Mouse (Mus musculus) frontal cortex, postnatal 25 days (tissue): Measurements from ENCODE around the gene Teddm2.
A peak's percentile ranks its signal among the peaks of the same experiment; 100 is the strongest.

ENCODE experiments used
- DNase-seq, 2 experiments: peaks; one replicate each; pipeline ENCODE4 v3.0.0; 2022; ENCODE audit warnings: low spot score in 2 of 2

Teddm2 gene

DNA sequence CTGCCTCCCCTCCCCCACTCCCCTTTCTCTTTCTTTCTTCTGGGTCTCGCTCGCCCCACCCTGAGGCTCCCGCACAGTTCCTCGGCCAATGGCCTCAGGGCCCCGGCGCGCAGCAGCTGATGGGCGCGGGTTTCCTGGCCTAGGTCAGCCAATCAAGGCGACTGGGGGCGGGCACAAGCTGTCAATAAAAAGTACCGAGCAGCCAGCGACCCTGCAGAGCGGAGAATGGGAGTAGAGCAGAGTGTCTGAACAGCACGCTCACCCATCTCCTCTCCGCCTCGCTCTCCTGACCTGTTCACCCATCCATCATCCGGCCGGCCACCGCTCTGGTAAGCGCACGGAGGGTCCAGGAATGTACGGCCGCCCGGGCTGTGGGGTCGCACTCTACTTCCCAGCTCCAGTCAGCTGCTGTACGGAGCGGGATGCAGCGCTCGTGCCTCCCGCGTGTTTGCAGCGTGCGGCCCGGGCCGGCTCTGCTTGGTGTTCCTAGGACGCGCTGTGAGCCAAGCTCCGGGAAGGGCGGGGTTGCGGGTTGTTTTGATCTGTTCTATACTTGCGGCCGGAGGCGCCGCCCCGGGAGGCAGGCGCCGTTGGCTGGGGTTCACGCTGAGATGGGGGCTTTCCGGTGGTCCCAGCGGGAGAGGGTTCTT is at the start of gene Teddm2, which contains the start of gene Glul:
Teddm2 (minus strand) TSS at position 498 of the 650 bp plus-strand sequence.
Glul (plus strand) TSS at position 214 of the 650 bp plus-strand sequence.
- peak; percentile 82 to 90 for DNase-seq

DNA sequence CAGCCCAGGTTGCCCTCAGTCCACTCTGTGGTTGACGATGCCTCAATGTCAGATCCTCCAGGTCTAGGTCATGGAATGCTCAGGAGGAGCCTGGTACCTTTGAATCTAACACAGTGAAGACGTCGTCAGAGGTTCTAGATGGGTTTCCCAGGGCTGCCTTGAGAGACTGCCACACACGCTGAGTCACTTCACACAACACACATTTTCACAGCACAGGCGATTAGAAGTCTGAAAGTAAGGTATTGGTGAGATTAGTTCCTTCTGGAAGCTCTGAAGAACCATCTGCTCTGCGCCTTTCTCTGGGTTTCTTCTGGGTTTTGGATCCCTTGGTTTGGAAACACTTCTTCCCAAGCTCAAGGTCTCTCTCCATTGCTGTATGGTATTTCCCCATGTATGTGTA is 47.8 kb upstream of the Teddm2 start:
- no peak for DNase-seq

DNA sequence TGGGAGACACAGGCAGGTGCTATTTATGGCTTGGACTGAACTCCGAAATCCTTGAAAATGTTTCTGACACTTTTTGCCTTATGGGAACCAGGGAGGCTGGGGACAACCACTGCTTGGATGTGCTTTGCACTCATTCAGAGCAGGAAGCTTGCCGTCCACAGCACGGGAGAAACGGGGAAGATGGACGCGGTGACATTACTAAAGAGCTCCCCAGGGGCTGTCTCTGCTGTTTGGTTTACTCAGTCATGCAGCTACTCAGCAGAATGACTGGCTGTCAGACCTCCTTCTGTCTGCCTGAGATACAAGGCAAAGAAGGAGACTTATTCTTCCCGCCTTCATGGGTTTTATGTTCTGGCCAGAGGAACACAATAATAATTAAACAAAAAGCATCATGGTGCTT is 46.9 kb upstream of the Teddm2 start:
- no peak for DNase-seq

DNA sequence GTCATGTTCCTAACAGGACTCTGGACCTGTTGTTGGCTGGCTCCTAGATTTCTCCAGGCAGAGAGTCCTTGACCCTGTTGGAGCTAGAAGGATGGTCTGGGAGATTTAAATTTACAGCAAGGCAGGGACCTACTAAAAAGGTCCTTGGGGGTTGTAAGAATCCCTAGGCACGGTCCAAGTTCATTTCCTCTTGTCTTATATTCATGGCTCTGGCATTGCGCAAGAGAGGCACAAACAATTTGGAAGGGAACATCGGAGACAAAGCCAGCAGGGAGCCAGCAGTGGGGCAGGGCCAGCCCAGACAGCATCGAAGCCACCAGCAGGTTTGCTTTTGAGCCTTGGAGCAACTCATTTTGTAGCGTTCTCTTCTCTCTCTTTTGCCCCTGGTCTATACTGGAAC is 45.2 kb upstream of the Teddm2 start:
- DNase-seq, result no peak

DNA sequence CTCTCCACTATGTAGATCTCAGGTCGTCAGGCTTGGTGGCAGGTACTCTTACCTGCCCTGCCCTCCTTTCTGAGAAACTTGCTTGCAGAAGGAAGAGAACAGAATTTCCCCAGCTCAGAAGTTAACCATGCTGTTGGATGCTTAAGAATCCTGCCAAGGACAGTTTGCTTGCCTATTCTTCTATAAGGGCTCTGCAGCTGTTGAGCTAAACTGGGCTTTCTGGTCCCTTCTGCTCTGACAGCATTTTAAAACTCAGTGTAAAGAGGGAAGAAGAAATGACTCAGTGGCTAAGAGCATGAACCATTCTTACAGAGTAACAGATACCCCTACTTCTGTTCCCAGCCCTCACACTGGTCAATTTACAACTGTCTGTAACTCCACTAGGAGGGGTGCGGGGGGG is 41.0 kb upstream of the Teddm2 start:
- DNase-seq, result no peak

DNA sequence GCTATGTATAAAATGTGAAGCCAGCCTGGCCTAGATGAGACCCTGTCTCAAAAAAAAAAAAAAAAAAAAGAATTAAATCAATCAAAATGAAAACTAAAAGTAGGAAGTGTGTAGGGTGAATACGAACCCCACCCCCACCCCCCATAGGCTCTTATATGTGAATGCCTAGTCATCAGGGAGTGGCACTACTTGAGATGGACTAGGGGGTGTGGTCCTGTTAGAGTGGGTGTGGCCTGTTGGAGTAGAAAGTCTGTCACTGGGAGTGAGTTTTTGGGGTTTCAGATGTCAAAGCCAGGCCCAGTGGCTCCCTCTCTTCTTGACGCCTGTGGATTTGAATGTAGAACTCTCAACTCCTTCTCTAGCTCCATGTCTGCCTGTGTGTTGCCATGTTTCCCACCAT is 37.0 kb upstream of the Teddm2 start:
- no peak for DNase-seq

DNA sequence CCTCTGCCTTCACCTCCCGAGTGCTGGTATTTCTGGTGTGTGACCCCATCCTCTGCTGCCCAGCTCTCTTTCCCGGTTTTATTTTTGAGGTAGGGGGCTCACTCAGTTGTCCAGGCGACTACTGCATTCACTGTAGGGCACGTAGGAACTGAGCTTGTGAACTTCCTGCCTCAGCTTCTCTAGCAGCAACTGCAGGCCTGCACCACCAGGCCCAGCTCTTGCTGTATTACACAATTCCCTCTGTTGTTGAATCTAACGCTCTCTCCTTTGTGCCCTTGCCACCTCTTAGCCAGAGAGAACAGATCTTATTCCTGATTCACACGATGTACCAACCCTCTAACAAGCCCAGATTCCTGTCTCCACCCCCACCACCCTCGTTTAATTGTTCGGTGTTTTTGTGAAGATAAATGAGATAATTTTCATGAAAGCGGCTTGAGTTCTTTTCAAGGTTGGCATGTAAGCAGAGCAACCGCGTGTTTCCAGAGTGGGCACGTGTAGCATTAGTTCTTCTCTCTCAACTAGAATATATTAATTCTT is 35.9 kb upstream of the Teddm2 start:
- no peak for DNase-seq

DNA sequence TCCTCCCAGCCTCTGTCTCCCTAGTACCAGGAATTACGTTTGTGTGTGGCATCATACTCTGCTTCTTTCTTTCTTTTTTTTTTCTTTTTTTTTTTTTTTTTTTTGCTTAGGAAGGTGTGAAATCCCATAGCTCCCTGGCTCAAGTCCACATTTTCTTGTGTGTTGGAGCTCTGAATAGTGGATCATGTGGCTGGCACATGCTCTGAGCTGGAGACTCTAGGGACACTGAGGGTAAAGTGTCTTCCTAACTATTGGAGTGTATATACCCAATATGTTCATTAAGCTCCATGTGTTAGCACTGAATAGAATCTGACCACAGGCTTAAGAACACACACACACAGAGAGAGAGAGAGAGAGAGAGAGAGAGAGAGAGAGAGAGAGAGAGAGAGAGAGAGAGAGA is 33.7 kb upstream of the Teddm2 start:
- no peak for DNase-seq

DNA sequence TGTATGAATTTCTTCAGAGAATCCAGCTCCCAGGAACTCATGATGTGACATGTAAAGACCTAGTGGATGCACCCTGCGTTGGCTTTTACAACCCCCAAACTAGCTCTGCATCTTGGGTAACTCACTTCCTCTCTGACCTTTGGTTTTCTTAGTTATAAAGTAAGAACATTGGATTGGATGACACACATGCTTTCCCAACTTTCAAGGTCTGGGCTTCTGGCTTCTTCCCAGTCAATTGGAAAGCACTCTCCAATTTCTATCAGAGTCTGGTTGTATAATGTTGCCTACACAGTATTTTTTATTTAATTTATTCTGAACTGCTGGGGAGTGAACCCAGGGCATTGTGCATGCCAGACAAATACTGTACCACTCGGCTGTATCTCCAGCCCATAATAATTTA is 30.4 kb upstream of the Teddm2 start:
- DNase-seq, result no peak

DNA sequence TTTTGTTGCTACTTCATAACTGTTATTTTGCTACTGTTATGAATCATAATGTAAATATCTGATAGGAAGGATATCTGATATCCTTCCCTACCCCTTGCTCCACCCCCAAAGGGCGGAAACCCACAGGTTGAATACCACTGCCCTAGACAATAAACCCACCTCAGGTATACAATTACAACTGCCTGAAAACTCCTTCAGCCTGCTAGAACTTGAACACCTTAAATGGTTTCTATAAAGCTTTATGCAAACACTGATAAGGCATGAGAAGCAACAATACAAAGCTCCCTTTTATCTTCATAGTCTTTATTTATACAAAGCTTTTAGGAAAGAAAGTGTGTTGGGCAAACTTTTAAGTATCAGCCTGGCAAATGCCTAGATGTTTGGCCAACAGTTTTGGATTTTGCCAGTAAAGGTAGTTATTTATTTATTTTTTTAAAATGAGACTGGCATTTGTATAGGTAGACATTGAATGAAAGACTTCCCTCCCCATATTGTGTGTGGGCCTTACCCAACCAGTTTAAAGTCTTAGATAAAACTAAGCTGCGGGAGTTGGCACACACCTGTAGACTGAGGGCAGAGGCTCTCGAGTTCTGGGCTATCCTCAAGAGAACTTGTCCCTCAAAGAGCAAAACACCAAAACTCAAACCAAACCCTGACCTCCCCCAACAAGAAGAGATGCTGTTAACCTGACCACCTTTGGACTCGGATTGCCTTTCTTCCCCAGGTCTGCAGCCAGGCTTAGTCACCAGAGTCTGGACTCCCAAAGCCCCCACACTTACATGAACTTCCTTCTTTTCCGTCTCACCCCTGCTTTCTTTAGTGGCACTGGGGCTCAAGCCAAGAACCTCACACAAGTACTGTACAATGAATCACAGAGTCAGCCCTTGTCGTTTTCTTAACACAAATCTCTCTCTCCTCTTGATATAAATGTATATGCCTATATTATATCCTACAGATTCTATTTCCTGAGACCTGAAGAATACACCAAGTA is 24.7 kb upstream of the Teddm2 start:
- DNase-seq, result no peak

DNA sequence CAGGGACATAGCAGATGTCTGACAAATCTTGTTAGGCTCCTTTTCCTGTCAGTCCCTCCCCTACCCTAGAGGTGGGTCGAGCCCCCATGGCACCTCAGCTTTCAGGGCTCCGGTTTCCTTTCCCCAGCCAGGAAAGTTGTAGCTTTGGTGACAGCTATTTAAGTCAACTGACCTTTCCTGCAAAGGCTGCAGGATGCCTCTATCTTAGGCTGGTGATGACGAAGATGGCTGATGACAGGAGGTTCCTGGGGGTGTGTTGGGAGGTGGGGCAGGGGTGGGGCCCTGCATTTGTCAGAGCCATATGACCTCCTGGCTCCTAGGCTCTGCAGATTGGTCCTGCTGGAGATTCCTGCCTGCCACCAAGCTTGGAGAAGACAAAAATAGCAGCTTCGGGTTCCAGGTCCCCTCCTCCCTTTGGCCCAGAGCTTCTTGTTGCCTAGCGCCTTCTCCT is 22.6 kb upstream of the Teddm2 start:
- DNase-seq, result no peak

DNA sequence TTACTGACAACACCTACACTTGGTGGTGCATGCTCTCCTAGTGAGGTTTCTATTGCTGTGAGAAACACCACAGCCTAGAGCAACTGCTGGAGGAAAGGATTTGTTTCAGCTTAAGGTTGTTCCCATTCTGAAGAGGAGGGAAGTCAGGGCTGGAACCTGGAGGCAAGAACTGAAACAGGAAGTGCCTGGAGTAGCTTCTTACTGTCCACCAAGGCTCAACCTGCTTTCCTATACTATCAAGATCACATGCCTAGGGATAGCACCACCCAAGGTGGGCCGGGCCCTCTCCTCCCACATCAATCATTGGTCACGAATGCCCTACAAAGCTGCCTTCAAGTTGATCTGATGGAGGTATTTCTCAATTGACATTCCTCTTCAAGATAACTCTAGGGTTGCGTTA is 21.6 kb upstream of the Teddm2 start:
- DNase-seq, result no peak

DNA sequence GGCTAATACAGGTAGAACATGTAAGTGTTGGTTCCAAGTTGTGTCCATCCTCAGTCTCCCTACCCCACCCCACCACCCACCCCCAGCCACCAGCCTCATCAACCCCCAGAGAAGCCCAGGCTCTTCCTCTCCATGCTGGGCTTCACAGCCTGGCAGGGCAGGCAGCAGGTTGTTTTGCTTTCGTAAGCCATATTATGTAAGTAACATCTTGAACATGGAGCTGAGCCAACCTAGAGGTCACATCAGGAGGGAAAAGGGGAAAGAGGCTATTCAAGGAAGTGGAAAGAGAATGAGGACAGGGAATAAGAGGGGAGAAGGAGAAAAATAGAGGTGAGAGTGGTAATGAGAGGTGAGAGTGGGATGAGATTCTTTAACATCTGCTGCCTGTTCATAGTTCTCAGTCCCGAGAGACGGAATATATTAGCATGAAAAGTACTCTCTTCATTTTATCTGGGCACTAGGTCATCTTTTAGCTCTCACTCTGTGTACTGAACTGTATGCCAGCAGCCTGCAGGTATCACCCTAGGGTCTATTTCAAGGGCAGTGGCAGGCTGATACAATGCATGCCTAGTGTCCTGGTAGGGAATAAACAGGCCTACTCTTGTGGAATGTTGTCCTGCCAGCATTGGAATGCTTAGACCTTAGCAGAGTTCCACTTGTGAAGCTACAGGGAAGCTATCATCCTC is 18.6 kb upstream of the Teddm2 start:
- no peak for DNase-seq

DNA sequence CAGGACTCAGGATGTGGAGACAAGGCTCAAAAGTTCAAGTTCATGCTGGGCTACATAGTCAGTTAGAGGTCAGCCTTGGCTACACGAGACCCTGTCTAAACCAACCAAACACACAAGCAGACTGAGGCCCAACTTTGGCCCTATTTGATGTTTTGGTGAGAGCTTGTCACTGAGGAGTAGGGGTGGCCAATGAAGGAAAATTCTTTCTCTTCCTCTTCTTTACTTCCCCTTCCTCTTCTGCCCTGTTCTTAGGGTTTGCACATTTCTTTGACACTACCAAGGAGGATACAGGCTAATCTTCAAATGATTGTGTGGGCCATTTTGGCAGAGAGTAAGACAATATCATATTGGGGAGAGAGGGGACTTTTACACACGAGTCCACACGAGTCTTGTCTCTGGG is 13.8 kb upstream of the Teddm2 start:
- DNase-seq, result no peak

DNA sequence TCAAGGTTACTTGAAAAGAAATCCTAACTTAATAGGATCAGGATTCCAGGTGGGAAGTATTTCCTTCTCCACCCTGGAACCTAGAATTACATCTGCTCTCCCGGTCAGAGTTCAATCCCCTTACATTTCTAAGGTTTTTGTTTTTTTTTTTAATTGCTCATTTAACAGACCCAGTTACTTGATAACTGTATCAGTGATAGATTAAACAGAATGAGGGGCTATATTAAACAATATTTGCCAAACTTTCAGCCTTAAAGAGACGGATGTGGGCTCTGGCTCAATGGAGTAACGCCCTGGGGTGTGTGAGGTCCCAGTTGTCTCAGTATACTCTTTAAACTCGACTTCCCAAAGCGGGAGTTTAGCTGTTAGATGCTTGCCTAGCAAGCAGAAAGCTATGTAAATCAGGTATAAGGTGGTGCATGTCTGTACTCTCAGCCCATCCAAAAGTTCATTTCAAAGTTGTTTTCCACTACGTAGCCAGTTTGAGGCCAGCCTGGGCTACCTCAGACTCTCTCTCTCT is 11.3 kb upstream of the Teddm2 start:
- no peak for DNase-seq

DNA sequence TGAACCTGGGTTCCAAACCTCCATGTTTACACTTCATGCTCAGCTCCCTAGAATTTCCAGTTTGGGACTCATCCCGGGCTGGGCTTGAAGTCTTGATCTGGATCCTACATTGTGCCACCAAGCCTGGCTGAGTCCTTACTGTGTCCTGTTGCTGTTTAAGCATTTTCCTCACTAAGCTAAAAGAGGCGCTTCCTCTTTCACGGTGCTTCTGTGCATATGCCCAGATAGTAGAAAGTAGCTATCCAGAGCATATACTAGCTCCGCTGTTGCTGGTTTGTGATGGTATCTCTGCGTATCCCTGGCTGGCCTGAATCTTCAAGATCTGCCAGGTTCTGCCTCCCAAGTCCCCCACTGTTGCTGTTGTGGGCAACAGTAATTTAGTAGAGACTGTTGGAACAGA is 10.4 kb upstream of the Teddm2 start:
- no peak for DNase-seq

DNA sequence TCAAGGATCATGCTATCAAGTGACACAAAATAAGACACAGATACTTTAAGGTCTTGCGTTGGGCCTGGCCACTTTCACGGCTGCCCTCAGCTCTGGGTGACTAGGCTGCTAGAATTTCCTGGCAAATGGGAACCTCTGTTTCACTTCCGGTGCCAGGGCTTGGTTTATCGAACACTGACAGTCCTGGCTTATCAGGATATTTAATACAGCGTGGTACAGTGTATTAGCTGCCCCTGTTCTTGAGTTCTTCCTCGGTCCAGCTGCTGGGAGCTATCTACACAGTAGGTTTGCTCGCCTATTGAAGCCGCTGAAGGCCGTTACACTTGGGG is 9.9 kb upstream of the Teddm2 start:
- no peak for DNase-seq

DNA sequence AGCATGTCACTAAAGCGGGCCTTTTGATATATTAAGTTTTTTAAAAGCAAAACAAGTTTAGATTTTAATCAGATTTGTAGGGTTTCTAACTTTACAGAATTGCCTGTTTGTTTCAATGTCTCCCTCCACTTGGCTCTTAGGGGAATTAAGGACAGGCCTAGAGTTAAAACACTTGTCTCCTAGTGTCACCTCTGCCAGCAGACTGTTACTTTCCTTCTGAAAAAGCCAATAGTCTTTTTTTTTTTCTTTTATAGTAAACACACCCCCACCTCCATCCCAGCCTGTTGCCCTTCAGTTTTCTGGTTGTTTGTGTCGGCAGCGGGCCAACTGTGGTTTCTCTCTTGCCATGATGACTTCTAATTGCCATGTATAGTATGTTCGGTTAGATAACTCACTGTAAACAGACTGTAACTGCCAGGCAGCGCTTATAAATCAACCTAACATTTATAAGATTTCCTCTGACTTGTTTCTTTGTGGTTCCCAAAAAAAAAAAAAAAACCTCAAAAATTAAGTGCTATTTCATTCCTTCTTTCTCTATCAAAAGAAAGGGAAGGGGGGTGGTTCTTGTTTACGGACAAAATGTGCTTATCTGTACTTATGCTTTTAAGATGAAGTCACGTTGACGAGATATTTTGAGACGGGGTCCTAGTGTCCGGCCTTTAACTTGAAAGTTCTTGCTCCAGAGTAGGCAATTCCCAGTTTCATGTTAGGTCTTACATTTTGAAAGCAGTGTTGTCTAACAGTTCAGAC is 9.4 kb upstream of the Teddm2 start:
- DNase-seq, result no peak

DNA sequence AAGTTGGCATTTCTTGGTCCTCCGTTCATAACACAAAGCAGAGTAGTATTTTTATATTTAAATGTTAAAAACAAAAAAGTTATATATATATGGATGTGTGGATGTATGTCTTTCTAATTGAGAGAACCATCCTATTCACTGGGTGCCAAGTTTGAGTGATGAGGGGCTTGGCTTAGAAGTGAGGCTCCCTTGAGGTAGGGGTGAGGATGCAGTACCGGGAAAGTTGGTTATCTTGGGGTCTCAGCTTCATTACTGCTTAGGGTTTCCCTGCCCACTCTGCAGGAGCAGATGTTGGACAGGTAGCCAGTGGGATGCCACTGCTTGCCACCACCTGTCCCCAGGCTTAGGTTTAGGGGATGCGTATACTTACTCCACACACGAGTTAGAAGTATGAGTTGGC is 8.7 kb upstream of the Teddm2 start:
- DNase-seq, result no peak

DNA sequence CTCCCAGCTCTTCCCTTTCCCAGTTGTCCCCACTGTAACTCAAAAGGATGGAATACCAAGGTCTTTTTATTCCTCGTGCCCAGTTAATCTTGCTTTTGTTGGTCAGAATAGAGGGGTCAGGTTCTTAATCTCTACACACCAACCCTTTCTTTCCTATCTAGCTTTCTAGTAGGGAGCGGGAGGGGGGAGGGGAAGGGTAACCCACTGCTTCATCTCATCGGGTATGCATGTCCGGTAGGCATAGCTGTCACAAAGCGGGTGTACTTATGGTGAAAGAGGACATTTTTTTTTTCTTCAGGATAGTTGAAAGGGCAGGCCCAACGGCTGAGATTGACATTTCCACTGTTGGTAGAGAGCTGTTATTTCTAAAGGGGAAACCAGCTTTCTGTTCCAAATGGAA is 8.2 kb upstream of the Teddm2 start:
- DNase-seq, result no peak

DNA sequence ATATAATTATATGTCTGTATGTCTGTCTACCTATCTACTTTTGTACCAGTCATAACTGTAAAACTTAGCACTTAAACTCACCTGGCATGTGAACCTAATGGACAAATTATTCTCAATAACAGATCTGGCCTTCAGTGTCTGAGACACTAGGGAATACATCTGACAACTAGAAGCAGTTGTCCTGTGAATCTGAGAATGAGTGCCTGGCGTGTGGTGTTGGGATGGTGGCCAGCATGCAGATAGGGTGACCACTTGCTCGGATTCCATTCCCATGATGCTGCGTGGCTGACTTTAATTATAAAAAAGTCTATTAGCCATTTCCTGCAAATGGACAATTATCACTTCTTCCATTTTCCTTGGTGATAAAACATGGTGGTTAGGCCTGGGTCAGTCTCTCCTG is 5.9 kb upstream of the Teddm2 start:
- DNase-seq, result no peak
